Mouse (Mus musculus) lung, adult 2 months (tissue): ENCODE measurements around the gene Mansc4. TPM values are rescaled to one million over a fixed set of nuclear protein-coding genes. Genes with fewer than 3 reads are reported as not detected.

Experiments used
- DNase-seq: peaks from one replicate; pipeline ENCODE4 v3.0.0; 2022
- H3K4me1 ChIP-seq: fragments of 200-500 bp; 2 replicates; pipeline ENCODE4 v1.6.1; 2011; ENCODE audit warnings: low read length; ENCODE audit not compliant: control insufficient read depth, insufficient read depth
- H3K4me3 ChIP-seq: fragments of 200-500 bp; replicated peaks from 2 replicates; pipeline ENCODE3; 2011; ENCODE audit warnings: low read depth, mild to moderate bottlenecking, control low read depth, low read length; ENCODE audit errors: extremely low read depth
- CTCF ChIP-seq: fragments of 200-500 bp; IDR thresholded peaks from 2 replicates; pipeline ENCODE4 v1.5.1; 2011; ENCODE audit warnings: mild to moderate bottlenecking, low read length, control low read depth; ENCODE audit not compliant: insufficient read depth
- POLR2A ChIP-seq: fragments of 200-500 bp; IDR thresholded peaks from 2 replicates; pipeline ENCODE4 v1.6.1; 2011; ENCODE audit warnings: low read depth, mild to moderate bottlenecking, control low read depth, low read length, borderline replicate concordance; ENCODE audit errors: extremely low read depth
- WGBS: fragments of 180-500 bp; shearing (Covaris S2); methylation state at CpG from one replicate; pipeline ENCODE4 v1.1.7; 2018; 5-methylcytosine and 5-hydroxymethylcytosine counted together
- polyA plus RNA-seq: library from polyadenylated mRNA; depleted of rRNA; stranded (reverse); fragments of >200 nt; gene quantifications from 2 replicates; pipeline ENCODE4 v1.2.3, GENCODE M21; 2012; rRNA removed

The Mansc4 gene
- 0.20 and 0.65 TPM in 2 replicates for polyA plus RNA-seq

DNA sequence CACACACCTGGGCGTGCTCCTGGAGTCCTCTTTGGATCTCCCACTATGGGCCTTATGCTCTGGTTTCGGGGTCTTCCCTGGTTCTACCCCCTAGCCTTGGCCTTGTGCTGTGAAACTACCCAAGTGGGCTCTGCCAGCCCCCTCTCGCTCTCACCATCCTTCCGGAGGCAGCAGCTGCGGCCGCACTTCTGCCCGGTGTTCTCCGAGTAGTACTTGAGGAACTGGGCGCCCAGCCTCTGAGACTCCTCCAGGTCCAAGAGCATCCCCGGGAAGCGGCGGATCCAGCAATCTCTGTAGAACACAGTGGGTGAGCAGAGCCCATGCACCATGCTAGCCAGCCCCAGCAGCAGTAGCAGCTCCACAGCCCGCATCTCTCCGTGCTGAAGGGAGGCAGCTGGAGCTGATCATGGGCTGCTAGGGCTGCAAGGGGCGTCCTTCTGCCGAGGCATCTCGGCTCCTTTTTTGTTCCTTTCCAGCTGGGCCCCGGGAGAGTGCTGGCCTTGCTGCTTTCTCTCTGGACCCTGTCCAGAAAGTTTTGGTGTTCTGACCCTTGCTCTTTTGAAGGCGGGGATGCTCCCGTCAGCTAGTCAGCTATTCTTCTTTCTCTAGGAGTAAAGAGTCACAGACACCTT lies at the start of gene Mansc4:
Mansc4 (minus strand) TSS at position 439 of the 632 bp plus-strand sequence.
- WGBS = 13% methylated on average over 20 of the region's 20 CpGs
- no peak for DNase-seq
- H3K4me1 ChIP-seq = peaks cover 2% of the 10 kb centered on the region; the same call in 1 of the 2 replicates
- TF ChIP-seq POLR2A (no peak), CTCF (no peak)
- H3K4me3 ChIP-seq = no peak within 1 kb of the TSS

DNA sequence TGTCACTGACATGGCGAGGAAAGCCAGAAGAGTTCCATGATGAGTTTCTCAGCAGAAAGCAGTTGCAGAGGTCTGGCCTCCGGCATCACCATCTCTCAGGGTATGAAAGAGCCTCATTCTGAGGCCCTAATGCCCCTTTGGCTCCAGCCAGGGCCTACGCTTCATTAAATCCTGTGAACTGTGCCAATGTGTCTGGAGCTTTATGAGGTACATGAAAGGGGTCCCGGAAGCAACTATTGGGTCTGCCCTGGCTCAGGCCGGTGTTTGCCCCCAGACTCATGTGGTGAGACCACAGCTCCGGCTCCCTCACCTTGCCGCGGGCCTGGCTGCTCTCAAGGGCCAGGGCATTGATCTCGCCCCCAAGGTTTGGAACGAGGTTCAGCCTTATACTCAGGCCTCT lies 40.4 kb upstream of the Mansc4 start:
- Histone ChIP-seq H3K4me3 (no peak overlapping the region), H3K4me1 (no peaks in the 10 kb centered on the region)
- TF ChIP-seq CTCF = no peak
- TF ChIP-seq POLR2A = no peak
- WGBS = 93% methylated on average over 10 of the region's 10 CpGs
- DNase-seq = no peak

- no peaks in the 10 kb centered on the region for H3K4me1 ChIP-seq
- TF ChIP-seq CTCF (no peak), POLR2A (no peak)
- WGBS = 32% methylated on average over 6 of the region's 6 CpGs
- DNase-seq = no peak
- no peak overlapping the region for H3K4me3 ChIP-seq
Observed at GRCm38 (mm10) chr6:147121320-147121719, 34.5 kb upstream of the Mansc4 start.

GRCm38 (mm10) chr6:147118190-147118589 lies 31.4 kb upstream of the Mansc4 start:
- no peak for DNase-seq
- no peak for TF ChIP-seq CTCF
- TF ChIP-seq POLR2A = no peak
- Histone ChIP-seq H3K4me1 (no peaks in the 10 kb centered on the region), H3K4me3 (no peak overlapping the region)
- 92% methylated on average over 3 of the region's 3 CpGs for WGBS

DNA sequence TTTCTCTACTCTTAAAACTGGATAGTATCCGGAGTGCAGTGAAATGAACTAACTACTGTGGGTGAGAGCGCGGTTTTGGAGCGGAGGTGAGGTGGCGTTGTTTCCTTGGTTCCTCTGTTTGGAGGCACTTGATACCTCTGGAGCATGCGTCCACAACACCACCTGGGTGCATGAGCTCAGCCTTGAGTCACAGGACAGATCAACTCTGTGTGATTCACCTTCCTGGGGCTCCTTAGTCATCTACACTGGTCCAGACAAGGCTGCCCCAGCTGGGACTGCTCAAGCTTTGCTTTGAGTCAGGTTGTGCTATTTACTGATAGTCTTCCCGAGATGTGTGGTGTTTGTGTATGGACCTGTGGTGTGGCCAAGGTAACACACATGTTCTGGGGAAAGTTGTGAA lies 30.9 kb upstream of the Mansc4 start:
- Histone ChIP-seq H3K4me3 (no peak overlapping the region), H3K4me1 (no peaks in the 10 kb centered on the region)
- DNase-seq = no peak
- TF ChIP-seq CTCF (no peak), POLR2A (no peak)
- WGBS = 92% methylated on average over 7 of the region's 7 CpGs

GRCm38 (mm10) chr6:147116579-147116978 lies 29.7 kb upstream of the Mansc4 start:
- 8% methylated on average over 10 of the region's 10 CpGs for WGBS
- TF ChIP-seq CTCF (peak; percentile 60), POLR2A (no peak)
- H3K4me1 ChIP-seq = no peaks in the 10 kb centered on the region
- H3K4me3 ChIP-seq = no peak overlapping the region
- peak; percentile 83 for DNase-seq

- Histone ChIP-seq H3K4me1 (no peaks in the 10 kb centered on the region), H3K4me3 (no peak overlapping the region)
- DNase-seq = peak; percentile 27
- TF ChIP-seq CTCF = no peak
- TF ChIP-seq POLR2A = no peak
- WGBS = 68% methylated on average over 7 of the region's 7 CpGs
Observed at GRCm38 (mm10) chr6:147109283-147109682, 22.5 kb upstream of the Mansc4 start.

GRCm38 (mm10) chr6:147106716-147107115 lies 19.9 kb upstream of the Mansc4 start:
- WGBS = 96% methylated on average over 6 of the region's 6 CpGs
- TF ChIP-seq POLR2A = no peak
- no peak for TF ChIP-seq CTCF
- Histone ChIP-seq H3K4me1 (no peaks in the 10 kb centered on the region), H3K4me3 (no peak overlapping the region)
- DNase-seq = no peak

DNA sequence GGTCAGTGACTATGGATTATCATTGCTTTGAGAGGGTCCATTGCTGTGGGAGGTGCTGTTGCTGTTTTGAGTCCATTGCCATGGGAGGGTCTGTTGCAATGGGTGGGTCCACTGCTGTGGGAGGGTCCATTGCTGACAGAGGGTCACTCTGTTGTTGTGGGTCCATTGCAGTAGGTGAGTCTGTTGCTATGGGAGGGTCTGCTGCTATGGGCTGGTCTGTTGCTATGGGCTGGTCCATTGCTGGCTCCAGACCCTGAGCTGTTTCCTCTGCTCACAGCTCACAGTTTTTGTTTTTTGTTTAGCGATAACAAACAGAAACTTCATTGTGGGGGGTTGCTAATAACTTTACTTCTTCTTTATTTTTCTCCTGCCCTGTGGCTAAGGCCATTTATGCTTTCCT lies 18.7 kb upstream of the Mansc4 start:
- no peak for DNase-seq
- no peak for TF ChIP-seq POLR2A
- TF ChIP-seq CTCF = no peak
- Histone ChIP-seq H3K4me1 (no peaks in the 10 kb centered on the region), H3K4me3 (no peak overlapping the region)
- WGBS = 86% methylated on average over 1 of the region's 1 CpGs

GRCm38 (mm10) chr6:147102293-147102692 lies 15.5 kb upstream of the Mansc4 start:
- WGBS = 93% methylated on average over 3 of the region's 3 CpGs
- peaks cover 3% of the 10 kb centered on the region; the same call in 1 of the 2 replicates for H3K4me1 ChIP-seq
- no peak for TF ChIP-seq POLR2A
- TF ChIP-seq CTCF = 0 out of 2 replicates have a peak, but pooled peaks have one; percentile 27
- H3K4me3 ChIP-seq = no peak overlapping the region
- DNase-seq = no peak
